Mouse (Mus musculus) liver, embryonic 11.5 days (tissue): ENCODE results near the gene Slco3a1. TPM values are rescaled to one million over a fixed set of nuclear protein-coding genes. Genes with fewer than 3 reads are reported as not detected.

Source experiments
- ATAC-seq: fragments of 200-750 bp; cut with Nextera tagmentation; replicated peaks from 2 replicates; pipeline ENCODE4 v1.8.0; 2017; ENCODE audit warnings: moderate number of reproducible peaks, mild to moderate bottlenecking, moderate TSS enrichment, moderate library complexity; ENCODE audit not compliant: low FRiP score
- DNase-seq: peaks from one replicate; pipeline ENCODE4 v3.0.0-alpha.2; 2017; ENCODE audit warnings: low spot score
- H3K27ac ChIP-seq: fragments of 300-500 bp; sonication (generic); 2 replicates; pipeline ENCODE4 v1.5.1; 2014; ENCODE audit warnings: mild to moderate bottlenecking, low read depth, low read length, control low read depth
- H3K27me3 ChIP-seq: fragments of 300-500 bp; sonication (generic); replicated peaks from 2 replicates; pipeline ENCODE4 v1.6.1; 2014; ENCODE audit warnings: low read length, mixed read lengths; ENCODE audit not compliant: control insufficient read depth, insufficient read depth
- H3K36me3 ChIP-seq: fragments of 300-500 bp; sonication (generic); 2 replicates; pipeline ENCODE4 v1.6.1; 2014; ENCODE audit warnings: mild to moderate bottlenecking, low read length, moderate library complexity, mixed read lengths; ENCODE audit not compliant: control insufficient read depth, insufficient read depth
- H3K4me1 ChIP-seq: fragments of 300-500 bp; sonication (generic); replicated peaks from 2 replicates; pipeline ENCODE4 v1.6.1; 2014; ENCODE audit warnings: low read length, mixed read lengths; ENCODE audit not compliant: control insufficient read depth, insufficient read depth
- H3K4me2 ChIP-seq: fragments of 300-500 bp; sonication (generic); 2 replicates; pipeline ENCODE4 v1.6.1; 2014; ENCODE audit warnings: mild to moderate bottlenecking, control low read depth, moderate library complexity
- H3K4me3 ChIP-seq: fragments of 300-500 bp; sonication (generic); 2 replicates; pipeline ENCODE4 v1.5.1; 2014; ENCODE audit warnings: low read depth, low read length, control low read depth
- H3K9ac ChIP-seq: fragments of 300-500 bp; sonication (generic); 2 replicates; pipeline ENCODE4 v1.6.1; 2014; ENCODE audit warnings: low read depth, low read length, control low read depth
- H3K9me3 ChIP-seq: fragments of 300-500 bp; sonication (generic); 2 replicates; pipeline ENCODE4 v1.6.1; 2016; ENCODE audit warnings: low read length, inconsistent platforms, mixed read lengths; ENCODE audit not compliant: control insufficient read depth
- WGBS: fragments of 180-500 bp; shearing (Covaris S2); extraction: QIAGEN DNeasy Blood & Tissue Kit; methylation state at CpG from one replicate; pipeline ENCODE4 v1.1.7; 2014; 5-methylcytosine and 5-hydroxymethylcytosine counted together
- polyA plus RNA-seq: library from polyadenylated mRNA; unstranded; fragments of >200 nt; fragmentation: Nextera tagmentation; extraction: Ambion mirVana; gene quantifications from 2 replicates; pipeline ENCODE4 v1.2.1, GENCODE M21; 2014

The Slco3a1 gene
- polyA plus RNA-seq, 1 experiment from 2014 or later, result 2.7 TPM

DNA sequence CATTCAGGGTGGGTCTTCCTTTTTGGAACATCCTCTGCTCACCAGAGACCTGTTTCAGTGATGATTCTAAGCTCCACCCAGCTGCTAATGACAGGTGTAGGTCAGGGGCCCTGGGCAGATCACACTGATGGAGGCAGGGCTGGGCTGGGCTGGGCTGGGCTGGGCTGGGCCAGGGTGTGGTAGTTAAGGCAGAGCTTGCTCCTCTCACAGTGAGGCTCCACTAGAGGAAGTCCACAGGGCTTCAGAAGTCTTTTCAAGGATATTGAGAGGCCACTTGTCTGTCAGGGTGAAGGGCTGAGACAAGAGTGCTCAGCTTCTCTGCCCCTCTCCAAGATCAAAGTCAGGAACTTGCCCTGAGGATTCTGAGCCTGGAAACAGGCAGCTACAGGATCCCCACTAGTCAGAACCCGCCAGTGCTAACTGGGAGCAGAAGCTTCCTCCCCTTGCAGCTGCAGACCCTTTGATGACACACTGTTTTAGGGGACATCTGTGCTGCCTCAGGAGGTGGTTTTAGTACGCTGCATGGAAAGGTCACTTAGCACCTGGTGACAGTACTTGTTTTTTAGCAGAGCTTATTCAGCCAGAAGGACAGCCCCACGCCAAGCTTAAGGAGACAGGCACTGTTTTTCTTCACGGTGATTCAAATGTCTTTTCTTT lies 213.3 kb downstream of the Slco3a1 start:
- no peaks in the 10 kb centered on the region for H3K36me3 ChIP-seq
- DNase-seq (no peak), ATAC-seq (no peak)
- no peaks in the 10 kb centered on the region for H3K9me3 ChIP-seq
- H3K27me3 ChIP-seq, result no peaks in the 10 kb centered on the region
- H3K4me3 ChIP-seq, result no peak overlapping the region
- H3K4me2 ChIP-seq, result no peak overlapping the region
- H3K4me1 ChIP-seq, result no peaks in the 10 kb centered on the region
- no peak overlapping the region for H3K9ac ChIP-seq
- H3K27ac ChIP-seq, result no peak overlapping the region
- 51% methylated on average over 4 of the region's 4 CpGs for WGBS

DNA sequence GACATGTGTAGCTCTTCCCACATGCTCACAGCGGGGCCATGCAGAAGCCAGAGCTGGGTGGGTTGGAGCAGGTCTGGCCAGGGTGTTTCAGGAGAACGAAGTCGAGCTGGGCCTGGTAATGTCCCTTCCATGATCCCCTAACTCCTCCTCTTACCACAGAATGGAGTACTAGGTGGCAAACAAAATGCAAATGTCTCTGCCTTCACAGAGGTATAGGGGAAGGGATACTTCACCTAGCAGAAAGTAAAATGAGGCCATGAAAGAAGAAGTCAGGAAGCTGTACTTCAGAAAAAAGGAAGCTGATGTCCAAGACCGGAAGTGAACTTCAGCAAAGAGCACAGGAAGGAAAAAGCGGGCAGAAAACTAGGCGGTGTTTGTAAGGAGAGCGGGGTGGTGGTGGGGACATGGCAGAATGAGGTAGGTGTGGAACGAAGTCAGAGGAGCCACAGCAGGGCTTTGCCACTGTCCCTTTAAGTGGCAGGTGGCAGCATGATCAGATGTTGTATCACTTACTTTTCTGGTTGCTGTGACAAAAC lies 214.1 kb downstream of the Slco3a1 start:
- Histone ChIP-seq H3K36me3 (no peaks in the 10 kb centered on the region), H3K4me2 (no peak overlapping the region), H3K4me1 (no peaks in the 10 kb centered on the region), H3K9me3 (no peaks in the 10 kb centered on the region), H3K9ac (no peak overlapping the region), H3K27me3 (no peaks in the 10 kb centered on the region), H3K4me3 (no peak overlapping the region), H3K27ac (no peak overlapping the region)
- ATAC-seq, result no peak
- WGBS, result 64% methylated on average over 8 of the region's 8 CpGs
- no peak for DNase-seq

DNA sequence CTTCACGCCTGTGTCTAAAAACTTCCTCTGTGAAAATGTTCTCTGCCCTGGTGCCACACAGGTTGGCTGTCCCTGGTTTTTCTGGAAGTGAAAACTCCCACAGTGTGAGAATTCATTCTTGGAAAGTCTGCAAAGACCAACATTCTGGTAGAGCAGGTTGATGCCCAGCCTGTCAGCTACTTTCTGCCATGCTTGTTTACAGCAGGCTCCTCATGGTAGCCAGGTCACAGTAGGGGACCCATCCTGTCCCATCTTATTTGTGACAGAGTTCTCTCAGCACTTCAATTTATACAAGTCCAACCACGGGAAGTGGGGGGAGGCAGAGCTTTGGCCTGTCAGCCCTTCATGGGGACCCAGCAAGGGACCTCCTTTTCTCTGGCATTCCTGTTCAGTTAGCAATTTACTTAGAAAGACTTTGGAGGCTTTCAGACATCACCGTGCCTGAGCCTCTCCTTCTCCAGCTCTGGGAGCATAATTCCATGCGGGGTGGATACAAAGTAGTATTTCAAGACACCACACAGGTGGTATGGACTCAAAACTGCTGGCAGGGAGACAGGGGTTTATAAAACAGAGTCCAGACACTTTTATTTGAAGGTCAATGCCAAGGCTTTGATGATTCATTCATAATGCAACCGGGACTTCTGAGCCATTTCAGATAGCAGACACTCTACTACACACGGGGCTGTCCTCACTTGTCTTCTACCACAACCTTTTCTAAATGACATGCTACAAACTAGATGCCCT lies 216.7 kb downstream of the Slco3a1 start:
- 81% methylated on average over 6 of the region's 6 CpGs for WGBS
- no peaks in the 10 kb centered on the region for H3K4me1 ChIP-seq
- H3K27ac ChIP-seq, result no peak overlapping the region
- no peaks in the 10 kb centered on the region for H3K36me3 ChIP-seq
- H3K4me2 ChIP-seq, result no peak overlapping the region
- H3K4me3 ChIP-seq, result no peak overlapping the region
- no peak for DNase-seq
- no peaks in the 10 kb centered on the region for H3K9me3 ChIP-seq
- H3K9ac ChIP-seq, result no peak overlapping the region
- H3K27me3 ChIP-seq, result no peaks in the 10 kb centered on the region
- ATAC-seq, result no peak

DNA sequence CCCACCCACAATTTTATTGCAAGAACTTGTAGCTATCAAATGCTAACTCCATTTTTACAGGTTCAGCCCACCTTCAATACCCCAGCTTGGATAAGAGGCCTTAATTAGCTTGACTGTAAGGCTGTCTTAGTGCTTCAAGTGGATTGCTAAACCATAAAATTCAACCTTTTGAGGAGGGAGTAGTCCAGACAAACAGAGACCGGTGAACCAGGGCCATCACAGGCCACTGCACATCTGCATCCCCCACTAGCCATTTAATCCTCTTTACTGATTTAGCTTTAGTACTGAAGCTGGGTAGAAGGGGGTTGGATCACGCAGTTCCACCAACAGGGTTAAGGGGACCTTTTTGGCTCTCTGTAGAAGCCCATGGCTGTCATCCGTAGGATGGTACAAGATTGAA lies 222.3 kb downstream of the Slco3a1 start:
- WGBS, result 87% methylated on average over 3 of the region's 3 CpGs
- H3K9ac ChIP-seq, result no peak overlapping the region
- DNase-seq (no peak), ATAC-seq (no peak)
- no peaks in the 10 kb centered on the region for H3K36me3 ChIP-seq
- H3K27me3 ChIP-seq, result no peaks in the 10 kb centered on the region
- no peak overlapping the region for H3K4me2 ChIP-seq
- H3K9me3 ChIP-seq, result no peaks in the 10 kb centered on the region
- H3K4me1 ChIP-seq, result no peaks in the 10 kb centered on the region; the same call in 1 of the 2 replicates
- H3K27ac ChIP-seq, result no peak overlapping the region
- H3K4me3 ChIP-seq, result no peak overlapping the region

DNA sequence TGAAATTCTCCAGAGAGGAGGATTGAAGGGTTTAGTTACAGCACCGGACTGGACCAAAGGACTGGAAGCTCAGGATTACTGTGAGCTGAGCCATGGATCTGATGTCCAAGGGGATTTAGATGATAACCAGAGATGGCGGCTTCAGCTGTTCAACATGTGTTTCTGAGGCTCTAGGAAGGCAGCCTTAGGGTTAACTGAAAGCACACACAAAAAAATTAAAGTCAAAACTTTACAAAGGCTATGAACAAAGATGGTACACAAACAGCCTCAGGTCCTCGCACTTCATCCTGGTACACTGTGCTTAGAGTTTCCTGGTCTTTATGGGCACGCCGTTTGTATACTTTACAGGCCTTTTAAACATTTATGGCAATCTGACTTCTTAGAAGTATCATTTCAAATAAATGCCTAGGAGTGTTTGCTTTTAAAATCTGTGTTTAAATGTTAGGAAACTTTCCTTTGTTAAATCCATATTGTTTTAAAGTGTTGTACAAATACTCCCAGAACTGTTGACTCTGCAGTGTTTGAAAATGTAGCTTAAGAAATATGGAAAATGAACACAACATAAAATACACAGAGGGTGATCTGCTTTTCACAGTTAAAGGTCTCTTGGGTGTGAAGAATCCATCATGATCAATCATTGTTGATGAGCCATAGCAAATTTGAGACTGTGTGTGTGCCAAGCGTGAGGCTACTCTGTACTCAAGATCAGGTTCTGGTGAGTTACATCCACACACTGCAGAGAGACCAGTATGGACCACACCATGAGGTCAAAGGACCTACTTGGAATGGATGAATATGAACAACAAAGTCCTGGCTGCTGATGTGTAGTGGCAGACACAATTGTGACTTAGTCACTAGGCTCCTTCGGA lies 223.5 kb downstream of the Slco3a1 start:
- Histone ChIP-seq H3K4me3 (no peak overlapping the region), H3K27ac (no peak overlapping the region), H3K27me3 (no peaks in the 10 kb centered on the region), H3K9ac (no peak overlapping the region), H3K4me2 (no peak overlapping the region), H3K4me1 (no peaks in the 10 kb centered on the region; the same call in 1 of the 2 replicates), H3K9me3 (no peaks in the 10 kb centered on the region), H3K36me3 (no peaks in the 10 kb centered on the region)
- DNase-seq (no peak), ATAC-seq (no peak)
- 76% methylated on average over 7 of the region's 7 CpGs for WGBS

DNA sequence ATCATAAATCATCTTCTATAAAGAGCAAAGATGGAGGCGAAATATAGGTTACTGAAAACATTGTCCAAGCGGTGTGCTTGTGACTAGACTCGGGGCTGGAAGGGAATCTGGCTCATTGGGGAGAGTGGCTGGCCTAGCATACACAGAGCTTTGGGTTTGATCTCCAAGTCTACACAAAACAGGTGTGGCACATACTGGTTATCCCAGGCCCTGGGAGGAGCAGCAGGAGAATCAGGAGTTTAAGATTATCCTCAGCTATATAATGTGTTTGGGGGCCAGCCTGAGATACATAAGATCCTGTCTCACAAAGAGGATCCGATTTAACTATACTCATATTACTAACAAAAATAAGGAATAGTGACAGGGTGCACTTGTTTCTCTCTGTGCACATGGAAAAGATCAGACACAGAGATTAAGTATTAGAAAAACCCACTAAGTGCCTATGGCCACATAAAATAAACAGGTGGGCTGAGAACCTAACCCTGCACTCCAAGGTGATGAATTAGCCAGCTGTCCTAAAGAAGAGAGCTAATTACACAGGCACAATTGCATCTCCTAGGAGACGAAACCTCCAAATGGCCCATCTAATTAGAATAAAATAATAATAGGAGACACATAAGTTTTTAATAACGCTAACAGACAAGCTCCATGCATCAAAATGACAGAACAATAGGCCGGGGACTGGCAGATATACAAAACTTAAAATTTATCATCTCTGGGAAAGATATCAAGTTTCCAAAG lies 224.3 kb downstream of the Slco3a1 start:
- no peak overlapping the region for H3K9ac ChIP-seq
- ATAC-seq (no peak), DNase-seq (no peak)
- no peak overlapping the region for H3K27ac ChIP-seq
- no peaks in the 10 kb centered on the region for H3K27me3 ChIP-seq
- no peaks in the 10 kb centered on the region for H3K9me3 ChIP-seq
- no peak overlapping the region for H3K4me2 ChIP-seq
- H3K4me1 ChIP-seq, result no peaks in the 10 kb centered on the region; the same call in 1 of the 2 replicates
- WGBS, result 76% methylated on average over 7 of the region's 7 CpGs
- no peaks in the 10 kb centered on the region for H3K36me3 ChIP-seq
- H3K4me3 ChIP-seq, result no peak overlapping the region

DNA sequence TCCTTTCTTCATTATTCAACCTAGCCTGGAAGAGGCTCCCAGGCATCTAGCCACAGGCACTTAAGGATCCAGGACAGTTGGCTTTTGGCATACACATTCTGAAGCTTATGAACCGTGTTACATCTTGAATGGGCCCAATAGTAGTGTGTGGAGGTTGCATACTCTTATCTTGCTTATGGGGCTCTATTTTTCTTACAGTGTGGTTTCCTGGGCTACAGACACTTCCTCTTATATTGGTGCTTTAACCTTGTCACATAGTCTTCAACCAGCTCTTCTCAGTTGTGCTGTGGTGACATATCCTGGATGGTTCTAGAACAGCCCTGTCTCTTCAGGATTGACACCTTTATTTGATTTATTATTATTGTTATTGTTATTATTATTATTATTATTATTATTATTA lies 225.6 kb downstream of the Slco3a1 start:
- H3K4me2 ChIP-seq, result no peak overlapping the region
- H3K36me3 ChIP-seq, result no peaks in the 10 kb centered on the region
- 39% methylated on average over 1 of the region's 1 CpGs for WGBS
- no peaks in the 10 kb centered on the region; the same call in 1 of the 2 replicates for H3K4me1 ChIP-seq
- DNase-seq (no peak), ATAC-seq (no peak)
- no peaks in the 10 kb centered on the region for H3K9me3 ChIP-seq
- no peaks in the 10 kb centered on the region for H3K27me3 ChIP-seq
- no peak overlapping the region for H3K27ac ChIP-seq
- H3K4me3 ChIP-seq, result no peak overlapping the region
- no peak overlapping the region for H3K9ac ChIP-seq

DNA sequence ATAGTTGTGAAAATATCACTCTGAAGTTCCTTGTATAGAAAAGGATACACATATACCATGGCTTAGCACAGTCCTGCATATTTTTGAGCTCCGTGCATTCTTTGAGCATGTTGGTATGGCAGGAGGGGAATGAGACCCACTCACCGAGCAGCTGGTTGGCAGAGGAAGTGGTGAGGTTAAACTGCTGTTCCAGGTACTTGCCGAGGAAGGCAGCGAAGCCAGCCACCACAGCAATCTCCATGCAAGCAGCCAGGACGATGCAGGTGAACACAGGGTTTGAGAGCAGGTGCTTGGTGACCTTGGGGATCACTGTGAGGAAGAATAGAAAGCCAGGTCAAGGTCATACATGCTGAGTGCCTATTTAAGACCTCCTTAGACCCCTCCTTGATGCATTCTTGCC lies 226.9 kb downstream of the Slco3a1 start:
- Histone ChIP-seq H3K27me3 (no peaks in the 10 kb centered on the region), H3K4me1 (no peaks in the 10 kb centered on the region; the same call in 1 of the 2 replicates), H3K9me3 (no peaks in the 10 kb centered on the region), H3K9ac (no peak overlapping the region), H3K4me2 (no peak overlapping the region), H3K4me3 (no peak overlapping the region), H3K27ac (no peak overlapping the region), H3K36me3 (no peaks in the 10 kb centered on the region)
- 63% methylated on average over 5 of the region's 5 CpGs for WGBS
- no peak for ATAC-seq
- DNase-seq, result no peak
